Mouse (Mus musculus) spleen, adult 18-20 months (tissue): ENCODE measurements at regions not wholly inside any gene's neighbourhood (a gene's known extent, or its start where the extent isn't known, plus 50 kb on each side); places are given as distances from the start of the nearest gene placed in this dataset.

ENCODE experiments used
- DNase-seq, 2 experiments: peaks; one replicate each; pipeline ENCODE4 v3.0.0; 2022; ENCODE audit warnings: mixed read lengths in 2 of 2

GRCm38 (mm10) chr13:25490036-25490435 lies 219.7 kb upstream of the Nrsn1 start:
- DNase-seq, result no peak

GRCm38 (mm10) chr13:25483309-25483708 lies 213.0 kb upstream of the Nrsn1 start:
- no peak for DNase-seq

- no peak for DNase-seq
These were observed 181.6 kb upstream of the Nrsn1 start for GRCm38 (mm10) chr13:25451917-25452316.

GRCm38 (mm10) chr13:25451357-25451861 lies 181.1 kb upstream of the Nrsn1 start:
- DNase-seq, result no peak

- no peak for DNase-seq
These were observed 159.6 kb upstream of the Nrsn1 start for GRCm38 (mm10) chr13:25429701-25430418.

GRCm38 (mm10) chr13:25403182-25403795 lies 133.0 kb upstream of the Nrsn1 start:
- DNase-seq, result no peak

GRCm38 (mm10) chr13:25402691-25403090 lies 132.4 kb upstream of the Nrsn1 start:
- DNase-seq, result no peak

GRCm38 (mm10) chr13:25401936-25402504 lies 131.7 kb upstream of the Nrsn1 start:
- DNase-seq, result no peak

GRCm38 (mm10) chr13:25392770-25393290 lies 122.5 kb upstream of the Nrsn1 start:
- DNase-seq, result no peak

- DNase-seq, result no peak
These were observed 92.3 kb upstream of the Nrsn1 start for GRCm38 (mm10) chr13:25362627-25362967.

GRCm38 (mm10) chr13:25361850-25362626 lies 91.7 kb upstream of the Nrsn1 start:
- DNase-seq, result no peak

GRCm38 (mm10) chr13:25347558-25347957 lies 77.3 kb upstream of the Nrsn1 start:
- DNase-seq, result no peak

- no peak for DNase-seq
These were observed 73.0 kb upstream of the Nrsn1 start for GRCm38 (mm10) chr13:25343309-25343708.

GRCm38 (mm10) chr13:25341826-25342225 lies 71.5 kb upstream of the Nrsn1 start:
- no peak for DNase-seq

- no peak for DNase-seq
These were observed 63.5 kb upstream of the Nrsn1 start for GRCm38 (mm10) chr13:25333803-25334202.
